Mouse (Mus musculus): ENCODE measurements around the gene Hist1h2ad.
"Not testable (repeated sequence)": the region's sequence is repeated elsewhere in the genome, so short reads cannot be mapped to it uniquely, and the experiment has no call there.

The Hist1h2ad gene

GRCm38 (mm10) chr13:23562699-23563462 lies 11.3 kb upstream of the Hist1h2ad start:
- in situ Hi-C loops (cut with MboI, MseI) = no loop called here

- in situ Hi-C loops (cut with MboI, MseI) = no loop called here
These were observed 9.7 kb upstream of the Hist1h2ad start for GRCm38 (mm10) chr13:23564482-23564881.

- in situ Hi-C loops (cut with MboI, MseI) = loop anchor here (5.0 kb wide), 2 partner anchors 112 to 1848 kb away; partner anchors contain the start of genes Hist1h2ac, Hist1h2bc and Hist1h2bm
These were observed 3.7 kb upstream of the Hist1h2ad start for GRCm38 (mm10) chr13:23570261-23571021.

- in situ Hi-C loops (cut with MboI, MseI) = loop anchor here (5.0 kb wide), 2 partner anchors 111 to 1849 kb away; partner anchors contain the start of genes Hist1h2ac, Hist1h2bc and Hist1h2bm
These were observed 3.1 kb upstream of the Hist1h2ad start, which contains the start of the genes Hist1h2ae and Hist1h2bg for GRCm38 (mm10) chr13:23571022-23571503. Hist1h2ae (minus strand) TSS chr13:23571220. Hist1h2bg (plus strand) TSS chr13:23571396.

GRCm38 (mm10) chr13:23571504-23572217 lies 2.5 kb upstream of the Hist1h2ad start:
- in situ Hi-C loops (cut with MboI, MseI) = loop anchor here (5.0 kb wide), 2 partner anchors 111 to 1849 kb away; partner anchors contain the start of genes Hist1h2ac, Hist1h2bc and Hist1h2bm

GRCm38 (mm10) chr13:23572218-23573033 lies 1.8 kb upstream of the Hist1h2ad start:
- in situ Hi-C loops (cut with MboI, MseI) = loop anchor here (5.0 kb wide), 2 partner anchors 110 to 1850 kb away; partner anchors contain the start of genes Hist1h2ac, Hist1h2bc and Hist1h2bm

GRCm38 (mm10) chr13:23573034-23573897 lies 915 bp upstream of the Hist1h2ad start:
- in situ Hi-C loops (cut with MboI, MseI) = loop anchor here (5.0 kb wide), 2 partner anchors 109 to 1851 kb away; partner anchors contain the start of genes Hist1h2ac, Hist1h2bc and Hist1h2bm

GRCm38 (mm10) chr13:23574546-23575170 lies 477 bp downstream of the Hist1h2ad start:
- in situ Hi-C loops (cut with MboI, MseI) = loop anchor here (5.0 kb wide), 2 partner anchors 108 to 1852 kb away; partner anchors contain the start of genes Hist1h2ac, Hist1h2bc and Hist1h2bm

GRCm38 (mm10) chr13:23575271-23575851 lies 1.2 kb downstream of the Hist1h2ad start, which contains the start of gene Hist1h3d:
Hist1h3d (plus strand) TSS chr13:23575763.
- in situ Hi-C loops (cut with MboI, MseI) = no loop called here

- in situ Hi-C loops (cut with MboI, MseI) = not testable (repeated sequence)
These were observed 1.7 kb downstream of the Hist1h2ad start for GRCm38 (mm10) chr13:23575864-23576313.

GRCm38 (mm10) chr13:23576351-23576881 lies 2.2 kb downstream of the Hist1h2ad start:
- in situ Hi-C loops (cut with MboI, MseI) = no loop called here

- in situ Hi-C loops (cut with MboI, MseI) = no loop called here
These were observed 2.9 kb downstream of the Hist1h2ad start for GRCm38 (mm10) chr13:23576906-23577639.

- in situ Hi-C loops (cut with MboI, MseI) = no loop called here
These were observed 3.7 kb downstream of the Hist1h2ad start for GRCm38 (mm10) chr13:23577835-23578234.

GRCm38 (mm10) chr13:23581408-23582218 lies 7.4 kb downstream of the Hist1h2ad start, which contains the start of gene Hist1h4d:
Hist1h4d (plus strand) TSS chr13:23581598.
- in situ Hi-C loops (cut with MboI, MseI) = no loop called here

GRCm38 (mm10) chr13:23582219-23583056 lies 8.3 kb downstream of the Hist1h2ad start:
- in situ Hi-C loops (cut with MboI, MseI) = no loop called here
